Mouse (Mus musculus) midbrain, postnatal 0 days (tissue): ENCODE results near the gene Rfng. TPM values are rescaled to one million over a fixed set of nuclear protein-coding genes. Genes with fewer than 3 reads are reported as not detected.

Source experiments
- ATAC-seq: fragments of 200-750 bp; cut with Nextera tagmentation; 2 replicates; pipeline ENCODE4 v1.8.0; 2017; ENCODE audit warnings: moderate number of reproducible peaks, mild to moderate bottlenecking, moderate TSS enrichment, moderate library complexity; ENCODE audit not compliant: low FRiP score
- DNase-seq: peaks from one replicate; pipeline ENCODE4 v3.0.0-alpha.2; 2015; ENCODE audit warnings: low spot score
- H3K27ac ChIP-seq: fragments of 300-500 bp; sonication (generic); 2 replicates; pipeline ENCODE4 v1.5.1; 2014; ENCODE audit warnings: low read depth, mild to moderate bottlenecking, low read length, mixed read lengths
- H3K27me3 ChIP-seq: fragments of 300-500 bp; sonication (generic); 2 replicates; pipeline ENCODE4 v1.6.1; 2014; ENCODE audit warnings: low read length, control low read depth, mixed read lengths; ENCODE audit not compliant: insufficient read depth
- H3K36me3 ChIP-seq: fragments of 300-500 bp; sonication (generic); 2 replicates; pipeline ENCODE4 v1.6.1; 2014; ENCODE audit warnings: low read length, control low read depth, mixed read lengths; ENCODE audit not compliant: insufficient read depth
- H3K4me1 ChIP-seq: fragments of 300-500 bp; sonication (generic); 2 replicates; pipeline ENCODE4 v1.6.1; 2014; ENCODE audit warnings: mild to moderate bottlenecking, control low read depth, antibody characterized with exemption, low read length, mixed read lengths; ENCODE audit not compliant: insufficient read depth
- H3K4me2 ChIP-seq: fragments of 300-500 bp; sonication (generic); 2 replicates; pipeline ENCODE4 v1.6.1; 2014; ENCODE audit warnings: low read depth, mild to moderate bottlenecking, low read length, mixed read lengths; ENCODE audit not compliant: poor library complexity, severe bottlenecking
- H3K4me3 ChIP-seq: fragments of 300-500 bp; sonication (generic); 2 replicates; pipeline ENCODE4 v1.5.1; 2014; ENCODE audit warnings: low read depth, mild to moderate bottlenecking, low read length, moderate library complexity
- H3K9ac ChIP-seq: fragments of 300-500 bp; sonication (generic); replicated peaks from 2 replicates; pipeline ENCODE4 v1.6.1; 2014; ENCODE audit warnings: mild to moderate bottlenecking, low read length, moderate library complexity, mixed read lengths; ENCODE audit not compliant: poor library complexity, severe bottlenecking
- H3K9me3 ChIP-seq: fragments of 300-500 bp; sonication (generic); 2 replicates; pipeline ENCODE4 v1.6.1; 2016; ENCODE audit warnings: low read length, control low read depth
- CTCF ChIP-seq: IDR thresholded peaks from 2 replicates; pipeline ENCODE4 v1.5.1; 2016; ENCODE audit warnings: antibody characterized with exemption, mild to moderate bottlenecking
- WGBS: fragments of 180-500 bp; shearing (Covaris S2); extraction: QIAGEN DNeasy Blood & Tissue Kit; methylation state at CpG from one replicate; pipeline ENCODE4 v1.1.7; 2014; 5-methylcytosine and 5-hydroxymethylcytosine counted together
- polyA plus RNA-seq: library from polyadenylated mRNA; unstranded; fragments of >200 nt; fragmentation: Nextera tagmentation; extraction: Ambion mirVana; gene quantifications from 2 replicates; pipeline ENCODE4 v1.2.1, GENCODE M21; 2015
- total RNA-seq: library from RNA; depleted of rRNA; stranded (reverse); fragments of >200 nt; gene quantifications from 2 replicates; pipeline ENCODE4 v1.2.3, GENCODE M21; 2014

Gene Rfng
- total and polyA plus RNA-seq, 2 experiments from 2014 or later, result 106 to 130 TPM

DNA sequence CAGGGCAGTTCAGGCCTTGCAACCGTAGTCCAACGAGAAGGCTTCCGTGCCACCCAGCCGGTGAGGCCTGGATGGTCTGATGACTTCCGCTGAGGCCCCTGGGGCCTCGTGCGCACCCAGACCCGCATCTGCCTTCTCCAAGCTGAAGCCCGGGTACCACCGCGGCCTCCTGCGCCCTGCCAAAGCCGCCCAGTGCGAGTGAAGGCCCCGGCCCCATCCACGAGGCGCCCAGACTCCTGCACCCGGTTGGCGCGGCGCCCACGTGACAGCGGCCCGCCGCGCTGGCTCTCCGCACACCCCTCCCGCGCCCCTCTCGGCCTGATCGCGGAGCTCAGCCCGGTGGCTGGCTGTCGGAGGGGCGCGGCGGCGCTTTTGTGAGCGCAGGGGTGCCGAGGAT is 39.5 kb upstream of the Rfng start:
- no peak for TF ChIP-seq CTCF
- DNase-seq (peak; percentile 72), ATAC-seq (peak; percentile 20; the same call in 1 of the 2 replicates)
- WGBS, result under 1% methylated on average over 38 of the region's 40 CpGs
- peak overlapping the region; percentile 95 for H3K9ac ChIP-seq
- no peaks in the 10 kb centered on the region for H3K9me3 ChIP-seq
- H3K36me3 ChIP-seq, result peaks cover 35% of the 10 kb centered on the region
- peaks cover 24% of the 10 kb centered on the region for H3K4me1 ChIP-seq
- peak overlapping the region; percentile 96 for H3K27ac ChIP-seq
- peak overlapping the region; percentile 93 for H3K4me2 ChIP-seq
- peak overlapping the region; percentile 93 for H3K4me3 ChIP-seq
- no peaks in the 10 kb centered on the region for H3K27me3 ChIP-seq

DNA sequence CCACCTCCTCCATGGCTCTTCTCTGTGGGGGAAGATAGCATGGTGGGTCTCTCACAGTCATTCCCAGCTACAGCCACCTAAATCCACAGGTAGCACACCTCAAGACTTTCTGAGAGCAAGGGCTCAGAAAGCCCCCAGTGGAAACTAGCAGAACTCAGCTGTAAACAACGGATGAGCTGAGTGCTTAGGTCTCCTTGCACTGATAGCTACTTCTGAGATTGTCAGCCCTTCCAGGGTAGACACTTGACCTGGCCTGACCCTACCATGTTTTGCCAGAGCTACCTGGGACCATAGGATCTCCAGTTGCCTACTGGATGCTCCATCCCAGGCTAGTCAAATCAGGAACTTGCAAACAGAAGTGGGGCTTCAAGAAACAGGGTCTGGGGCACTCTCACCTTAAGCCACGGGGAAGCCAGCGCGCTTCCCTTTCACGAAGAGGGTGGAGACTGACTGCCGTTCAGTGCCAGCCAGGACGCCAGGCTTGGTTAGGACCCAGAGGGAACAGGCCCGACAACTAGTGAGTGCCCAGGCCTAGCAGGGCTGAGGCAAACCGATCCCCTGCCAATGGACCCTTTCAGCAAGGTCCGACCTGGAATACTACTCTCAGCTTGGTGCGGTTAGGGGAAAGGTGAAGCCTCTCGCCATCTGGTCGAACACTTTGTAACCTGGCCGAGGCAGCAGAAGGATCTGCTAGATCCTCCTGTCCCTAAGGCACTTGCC is 39.0 kb upstream of the Rfng start:
- Histone ChIP-seq H3K4me3 (peak overlapping the region; percentile 93), H3K27ac (peak overlapping the region; percentile 96), H3K27me3 (no peaks in the 10 kb centered on the region), H3K4me1 (peaks cover 24% of the 10 kb centered on the region), H3K36me3 (peaks cover 41% of the 10 kb centered on the region), H3K9me3 (no peaks in the 10 kb centered on the region), H3K9ac (peak overlapping the region; percentile 95), H3K4me2 (peak overlapping the region; percentile 93)
- DNase-seq (peak; percentile 9), ATAC-seq (no peak)
- WGBS, result under 1% methylated on average over 14 of the region's 14 CpGs
- TF ChIP-seq CTCF, result no peak

DNA sequence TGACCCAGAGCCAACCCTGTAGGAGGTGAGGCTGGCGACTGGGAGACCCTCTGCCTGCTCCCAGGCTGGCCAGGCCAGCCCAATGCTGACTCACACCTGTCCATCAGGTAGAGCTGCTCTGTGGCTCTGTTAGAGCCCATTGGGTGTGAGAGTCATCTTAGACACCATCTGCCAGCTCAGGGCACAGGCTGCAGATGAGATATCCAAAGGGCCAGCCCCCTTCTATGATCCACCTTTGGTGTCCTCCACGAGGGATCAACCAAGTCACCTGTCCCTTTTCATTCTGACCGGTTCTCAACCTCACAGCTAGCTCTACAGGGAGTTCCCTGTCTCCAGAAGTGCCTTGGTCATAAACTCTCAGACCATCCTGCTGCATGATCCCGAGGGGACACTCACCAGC is 38.3 kb upstream of the Rfng start:
- 46% methylated on average over 4 of the region's 4 CpGs for WGBS
- Histone ChIP-seq H3K27me3 (no peaks in the 10 kb centered on the region), H3K27ac (no peak overlapping the region), H3K36me3 (peaks cover 47% of the 10 kb centered on the region), H3K9me3 (no peaks in the 10 kb centered on the region), H3K4me3 (peak overlapping the region; percentile 93), H3K4me1 (peaks cover 24% of the 10 kb centered on the region), H3K9ac (peak overlapping the region; percentile 95), H3K4me2 (peak overlapping the region; percentile 93)
- TF ChIP-seq CTCF, result no peak
- no peak for DNase-seq
- ATAC-seq, result no peak

DNA sequence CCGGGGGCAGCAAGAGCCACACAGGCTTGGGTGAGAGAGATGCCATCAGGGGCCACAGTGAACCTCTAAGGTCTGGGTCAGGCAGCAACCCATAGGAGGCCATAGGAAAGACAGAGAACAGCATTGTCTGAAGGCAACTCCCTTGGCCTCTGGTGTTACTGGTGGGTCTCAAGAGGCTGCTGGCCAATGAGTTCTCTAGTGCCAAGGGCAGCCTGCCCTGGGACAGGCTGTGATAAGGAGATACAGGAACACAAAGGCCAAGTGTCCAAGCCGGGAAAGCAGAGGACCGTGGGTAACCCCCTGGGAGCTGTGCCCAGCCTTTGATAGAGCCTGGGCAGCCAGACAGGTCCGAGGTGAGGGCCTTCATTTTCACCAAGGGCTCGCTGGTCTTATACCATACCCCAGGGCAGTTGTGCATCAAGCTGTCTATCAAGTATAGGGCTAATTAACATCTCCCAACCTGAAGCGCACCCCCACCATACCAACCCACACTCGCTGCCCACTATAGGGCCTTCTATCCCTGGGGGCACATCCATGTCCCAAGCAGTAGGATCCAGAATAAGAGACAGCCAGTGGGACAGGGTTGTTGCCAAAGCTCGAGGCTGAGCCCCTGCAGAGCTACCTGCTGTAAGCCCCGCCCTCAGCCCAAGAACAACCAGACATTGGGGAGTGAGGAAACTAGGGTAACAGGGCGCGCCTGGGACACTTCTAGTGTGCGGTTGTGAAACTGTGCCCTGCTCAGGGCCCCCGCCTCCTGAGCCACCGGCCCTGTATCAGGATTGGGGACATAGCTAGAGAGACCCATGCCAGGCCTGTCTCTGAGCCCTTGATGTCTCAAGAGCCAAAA is 37.3 kb upstream of the Rfng start:
- Histone ChIP-seq H3K4me3 (peak overlapping the region; percentile 93), H3K27ac (no peak overlapping the region), H3K4me2 (peak overlapping the region; percentile 93), H3K9ac (peak overlapping the region; percentile 95), H3K9me3 (no peaks in the 10 kb centered on the region), H3K4me1 (peaks cover 24% of the 10 kb centered on the region), H3K27me3 (no peaks in the 10 kb centered on the region), H3K36me3 (peaks cover 55% of the 10 kb centered on the region)
- WGBS, result 74% methylated on average over 14 of the region's 14 CpGs
- no peak for TF ChIP-seq CTCF
- DNase-seq (no peak), ATAC-seq (no peak)

DNA sequence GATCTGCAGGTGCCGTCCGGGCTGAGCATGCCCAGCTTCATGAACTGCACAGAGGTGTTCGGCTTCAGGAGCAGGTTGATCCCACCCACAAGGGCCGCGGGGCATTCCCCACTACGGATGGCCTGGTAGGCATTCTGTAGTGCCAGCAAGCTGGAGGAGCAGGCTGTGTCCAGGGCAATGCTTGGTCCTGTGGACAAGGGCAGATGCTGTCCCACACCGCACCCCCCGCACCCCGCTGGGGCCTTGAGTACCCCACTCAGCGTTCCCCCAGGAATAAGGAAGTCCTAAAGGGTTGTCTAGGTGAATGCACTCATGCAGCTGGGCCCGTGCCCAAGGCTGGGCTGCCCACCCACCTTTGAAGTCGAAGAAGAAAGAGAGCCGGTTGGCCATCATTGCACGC is 36.5 kb upstream of the Rfng start:
- DNase-seq (peak; percentile 25), ATAC-seq (no peak)
- Histone ChIP-seq H3K4me2 (peak overlapping the region; percentile 93), H3K9me3 (no peaks in the 10 kb centered on the region), H3K4me1 (peaks cover 23% of the 10 kb centered on the region), H3K4me3 (no peak overlapping the region), H3K36me3 (peaks cover 60% of the 10 kb centered on the region), H3K27me3 (no peaks in the 10 kb centered on the region), H3K9ac (no peak overlapping the region), H3K27ac (no peak overlapping the region)
- 86% methylated on average over 14 of the region's 14 CpGs for WGBS
- TF ChIP-seq CTCF, result no peak

DNA sequence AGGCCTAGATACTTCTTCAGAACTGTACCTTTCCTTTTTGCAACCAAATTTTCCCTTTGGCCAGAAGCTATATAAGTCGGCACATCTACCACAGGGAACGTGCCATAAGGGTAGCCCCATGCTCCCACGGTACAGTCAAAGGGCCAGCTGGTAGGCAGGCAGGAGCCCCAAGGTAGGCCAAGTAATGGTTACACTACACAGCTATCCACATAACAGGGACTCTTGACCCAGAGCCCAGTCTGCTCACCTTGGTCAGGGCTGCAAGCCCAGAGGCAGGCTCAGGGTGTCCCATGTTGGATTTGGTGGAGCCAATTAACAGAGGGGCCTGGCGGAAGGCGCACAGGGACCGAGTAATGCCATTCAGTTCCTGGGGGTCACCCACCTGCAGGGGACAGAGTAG is 35.5 kb upstream of the Rfng start:
- ATAC-seq (no peak), DNase-seq (no peak)
- Histone ChIP-seq H3K4me2 (no peak overlapping the region), H3K27me3 (no peaks in the 10 kb centered on the region), H3K9ac (no peak overlapping the region), H3K9me3 (no peaks in the 10 kb centered on the region), H3K36me3 (peaks cover 70% of the 10 kb centered on the region), H3K4me1 (peaks cover 17% of the 10 kb centered on the region), H3K27ac (no peak overlapping the region), H3K4me3 (no peak overlapping the region)
- TF ChIP-seq CTCF, result no peak
- WGBS, result 90% methylated on average over 6 of the region's 6 CpGs
